Mouse (Mus musculus) hindbrain, embryonic 10.5 days (tissue): ENCODE measurements around the gene Ckmt2. TPM values are rescaled to one million over a fixed set of nuclear protein-coding genes. Genes with fewer than 3 reads are reported as not detected.

Experiments used
- DNase-seq: peaks from one replicate; pipeline ENCODE4 v3.0.0-alpha.2; 2017; ENCODE audit warnings: low spot score
- H3K27ac ChIP-seq: fragments of 300-500 bp; sonication (generic); 2 replicates; pipeline ENCODE4 v1.5.1; 2016; ENCODE audit warnings: mild to moderate bottlenecking, moderate library complexity
- H3K27me3 ChIP-seq: fragments of 300-500 bp; sonication (generic); 2 replicates; pipeline ENCODE4 v1.6.1; 2016; ENCODE audit warnings: mild to moderate bottlenecking; ENCODE audit not compliant: poor library complexity, insufficient read depth, severe bottlenecking
- H3K36me3 ChIP-seq: fragments of 300-500 bp; sonication (generic); 2 replicates; pipeline ENCODE4 v1.6.1; 2016; ENCODE audit warnings: mild to moderate bottlenecking, moderate library complexity
- H3K4me1 ChIP-seq: fragments of 300-500 bp; sonication (generic); replicated peaks from 2 replicates; pipeline ENCODE4 v1.6.1; 2016; ENCODE audit warnings: mild to moderate bottlenecking
- H3K4me3 ChIP-seq: fragments of 300-500 bp; sonication (generic); 2 replicates; pipeline ENCODE4 v1.5.1; 2016; ENCODE audit warnings: mild to moderate bottlenecking, moderate library complexity
- H3K9me3 ChIP-seq: fragments of 300-500 bp; sonication (generic); 2 replicates; pipeline ENCODE4 v1.6.1; 2016; ENCODE audit warnings: mild to moderate bottlenecking, moderate library complexity
- WGBS: fragments of 180-500 bp; shearing (Covaris S2); methylation state at CpG from one replicate; pipeline ENCODE4 v1.1.7; 2016; 5-methylcytosine and 5-hydroxymethylcytosine counted together
- polyA plus RNA-seq: library from polyadenylated mRNA; unstranded; fragments of >200 nt; fragmentation: Nextera tagmentation; extraction: Ambion mirVana; gene quantifications from 2 replicates; pipeline ENCODE4 v1.2.1, GENCODE M21; 2016

Gene Ckmt2
- polyA plus RNA-seq, 1 experiment from 2014 or later, result not detected

GRCm38 (mm10) chr13:91827876-91828275, 48.8 kb downstream of the Ckmt2 start:
- Histone ChIP-seq H3K4me1 (no peaks in the 10 kb centered on the region), H3K36me3 (no peaks in the 10 kb centered on the region), H3K27ac (no peak overlapping the region), H3K9me3 (no peaks in the 10 kb centered on the region), H3K4me3 (no peak overlapping the region), H3K27me3 (no peaks in the 10 kb centered on the region)
- no peak for DNase-seq

- Histone ChIP-seq H3K9me3 (no peaks in the 10 kb centered on the region), H3K27ac (no peak overlapping the region), H3K36me3 (no peaks in the 10 kb centered on the region), H3K27me3 (no peaks in the 10 kb centered on the region), H3K4me3 (no peak overlapping the region), H3K4me1 (no peaks in the 10 kb centered on the region)
- 91% methylated on average over 2 of the region's 2 CpGs for WGBS
- no peak for DNase-seq
These were observed 50.6 kb downstream of the Ckmt2 start for GRCm38 (mm10) chr13:91826066-91826465.

- WGBS, result 70% methylated on average over 4 of the region's 4 CpGs
- no peak for DNase-seq
These were observed 51.7 kb downstream of the Ckmt2 start for GRCm38 (mm10) chr13:91824845-91825550.

GRCm38 (mm10) chr13:91823735-91824134, 53.0 kb downstream of the Ckmt2 start:
- no peak overlapping the region for H3K4me3 ChIP-seq
- no peaks in the 10 kb centered on the region for H3K36me3 ChIP-seq
- H3K27ac ChIP-seq, result no peak overlapping the region
- no peaks in the 10 kb centered on the region for H3K4me1 ChIP-seq
- WGBS, result 83% methylated on average over 6 of the region's 6 CpGs
- no peaks in the 10 kb centered on the region for H3K9me3 ChIP-seq
- H3K27me3 ChIP-seq, result no peaks in the 10 kb centered on the region
- no peak for DNase-seq

More at GRCm38 (mm10) chr13:91824845-91825550, 51.7 kb downstream of the Ckmt2 start:
- Histone ChIP-seq H3K27ac (no peak overlapping the region), H3K36me3 (no peaks in the 10 kb centered on the region), H3K9me3 (no peaks in the 10 kb centered on the region), H3K4me1 (no peaks in the 10 kb centered on the region), H3K27me3 (no peaks in the 10 kb centered on the region), H3K4me3 (no peak overlapping the region)

- no peak for DNase-seq
- 90% methylated on average over 5 of the region's 5 CpGs for WGBS
- Histone ChIP-seq H3K36me3 (no peaks in the 10 kb centered on the region), H3K27me3 (no peaks in the 10 kb centered on the region), H3K27ac (no peak overlapping the region), H3K4me3 (no peak overlapping the region), H3K9me3 (peaks cover 10% of the 10 kb centered on the region; the same call in 1 of the 2 replicates), H3K4me1 (no peaks in the 10 kb centered on the region)
These were observed 62.0 kb downstream of the Ckmt2 start for GRCm38 (mm10) chr13:91814670-91815069.

- Histone ChIP-seq H3K27ac (no peak overlapping the region), H3K4me1 (peaks cover 14% of the 10 kb centered on the region), H3K27me3 (no peaks in the 10 kb centered on the region), H3K9me3 (peaks cover 10% of the 10 kb centered on the region; the same call in 1 of the 2 replicates), H3K4me3 (no peak overlapping the region), H3K36me3 (peaks cover 15% of the 10 kb centered on the region)
- no peak for DNase-seq
- WGBS, result 44% methylated on average over 2 of the region's 2 CpGs
These were observed 67.2 kb downstream of the Ckmt2 start for GRCm38 (mm10) chr13:91809476-91809875.

GRCm38 (mm10) chr13:91807874-91808575, 68.7 kb downstream of the Ckmt2 start:
- H3K4me1 ChIP-seq, result peaks cover 14% of the 10 kb centered on the region
- H3K4me3 ChIP-seq, result peak overlapping the region; percentile 78
- peak; percentile 6 for DNase-seq
- H3K27me3 ChIP-seq, result no peaks in the 10 kb centered on the region
- 43% methylated on average over 20 of the region's 20 CpGs for WGBS
- peaks cover 3% of the 10 kb centered on the region; the same call in 1 of the 2 replicates for H3K9me3 ChIP-seq
- H3K36me3 ChIP-seq, result peaks cover 20% of the 10 kb centered on the region
- H3K27ac ChIP-seq, result peak overlapping the region; percentile 96

GRCm38 (mm10) chr13:91807155-91807839, 69.4 kb downstream of the Ckmt2 start, which contains the start of gene Zcchc9:
Gene Zcchc9, minus strand, starts transcription at chr13:91807705.
- no peaks in the 10 kb centered on the region for H3K27me3 ChIP-seq
- H3K36me3 ChIP-seq, result peaks cover 20% of the 10 kb centered on the region
- peak within 1 kb of the TSS; percentile 78 for H3K4me3 ChIP-seq
- H3K4me1 ChIP-seq, result peaks cover 14% of the 10 kb centered on the region
- WGBS, result under 1% methylated on average over 50 of the region's 50 CpGs
- no peaks in the 10 kb centered on the region for H3K9me3 ChIP-seq
- peak; percentile 90 for DNase-seq
- peak within 1 kb of the TSS; percentile 96 for H3K27ac ChIP-seq

Other genes with a start within 250 kb of the Ckmt2 start
- not detected in 2 replicates for gene Acot12, start 135.4 kb downstream of the Ckmt2 start, polyA plus RNA-seq
- 25.5 and 28.9 TPM in 2 replicates for gene Zcchc9, start 69.2 kb downstream of the Ckmt2 start, polyA plus RNA-seq